Mouse (Mus musculus): ENCODE data around the gene Olfr1099.

The Olfr1099 gene

DNA sequence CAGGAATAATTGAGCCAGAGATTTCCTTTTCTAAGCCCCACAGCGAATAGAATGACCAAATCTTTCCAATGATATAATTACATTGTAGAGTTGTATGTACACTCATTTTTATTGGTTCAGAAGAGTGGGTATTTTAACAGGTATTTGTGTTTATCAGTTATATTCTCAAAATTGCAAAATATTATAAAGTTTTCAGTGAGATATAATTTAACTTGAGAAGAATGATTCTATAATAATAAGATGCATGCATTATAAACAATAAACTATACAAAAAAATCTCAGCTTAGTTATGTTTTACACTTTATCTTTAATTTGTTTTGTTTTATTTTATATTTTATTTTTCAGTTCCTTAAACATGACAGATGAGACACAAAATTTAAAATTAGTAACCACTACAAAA is at the start of gene Olfr1099:
TSS of gene Olfr1099 (minus strand) at position 101 of the 400 bp plus-strand sequence.
- no peak for DNase-seq (ENCODE audit: inconsistent age in 2 of 2, low spot score in 1 of 2)

GRCm38 (mm10) chr2:86998098-86998497 is 37.6 kb upstream of the Olfr1099 start, which contains the start of gene Olfr1102:
TSS of gene Olfr1102 (plus strand) at chr2:86998398.
- DNase-seq (ENCODE audit: inconsistent age in 2 of 2, low spot score in 1 of 2): no peak

GRCm38 (mm10) chr2:86991121-86991520 is 30.6 kb upstream of the Olfr1099 start, which contains the start of gene Olfr1101:
TSS of gene Olfr1101 (minus strand) at chr2:86991221.
- no peak for DNase-seq (ENCODE audit: inconsistent age in 2 of 2, low spot score in 1 of 2)

DNA sequence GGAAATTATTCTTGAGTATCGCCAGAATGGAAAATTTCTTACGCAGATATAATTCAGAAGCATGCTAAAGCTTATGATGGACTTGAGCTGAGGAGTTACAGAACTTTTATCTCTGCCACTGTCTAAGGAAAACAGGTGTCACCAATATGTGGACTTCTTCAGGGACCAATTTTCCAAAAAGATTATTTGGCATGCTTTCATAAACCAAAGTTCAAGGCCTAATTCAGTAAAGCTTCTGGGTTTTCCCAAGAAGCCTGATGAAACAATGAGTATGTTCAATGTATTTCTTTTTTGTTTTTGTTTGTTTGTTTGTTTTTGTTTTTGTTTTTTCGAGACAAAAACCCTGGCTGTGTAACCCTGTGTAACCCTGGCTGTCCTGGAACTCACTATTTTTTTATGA is 19.4 kb upstream of the Olfr1099 start, which contains the start of gene Olfr1100:
TSS of gene Olfr1100 (minus strand) at position 101 of the 400 bp plus-strand sequence.
- no peak for DNase-seq (ENCODE audit: inconsistent age in 2 of 2, low spot score in 1 of 2)

GRCm38 (mm10) chr2:86926557-86926956 is 33.9 kb downstream of the Olfr1099 start:
- no peak for DNase-seq (ENCODE audit: inconsistent age in 2 of 2, low spot score in 1 of 2)

DNA sequence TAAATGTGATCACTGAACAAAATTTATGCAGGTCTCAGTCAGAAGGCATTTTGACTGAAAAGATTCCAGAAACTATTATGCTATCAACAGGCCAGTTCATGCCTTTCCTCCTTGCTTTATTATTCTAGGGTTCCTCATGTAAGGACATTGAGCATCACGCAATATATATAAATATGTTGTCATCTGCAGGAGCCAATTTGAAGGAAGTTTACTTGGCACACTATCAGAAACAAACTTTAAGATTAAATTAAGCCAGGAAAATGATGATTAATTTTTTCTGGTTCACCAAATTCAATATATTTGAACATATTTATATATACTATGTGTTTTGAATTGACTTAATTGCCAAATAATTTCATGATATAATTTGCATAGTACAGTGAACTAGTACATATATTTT is 36.0 kb downstream of the Olfr1099 start, which contains the start of gene Olfr1098:
TSS of gene Olfr1098 (minus strand) at position 101 of the 400 bp plus-strand sequence.
- no peak for DNase-seq (ENCODE audit: inconsistent age in 2 of 2, low spot score in 1 of 2)

- DNase-seq (ENCODE audit: inconsistent age in 2 of 2, low spot score in 1 of 2): no peak
Observed at GRCm38 (mm10) chr2:86905647-86906046, 54.8 kb downstream of the Olfr1099 start.

All from adrenal gland, adult (tissue).